Mouse (Mus musculus): ENCODE data around the gene Micall2. TPM values are rescaled to one million over a fixed set of nuclear protein-coding genes. Genes with fewer than 3 reads are reported as not detected.
A peak's percentile ranks its signal among the peaks of the same experiment; 100 is the strongest.

Gene Micall2
- polyA plus RNA-seq, 1 experiment from 2014 or later: 15.1 TPM

- H3K27me3 ChIP-seq: no peaks in the 10 kb centered on the region
- in situ Hi-C loops (cut with MboI; ENCODE audit: low pct_unique_long_range_greater_than_20kb): no loop called here
- POLR2A ChIA-PET: interaction anchor here (1.2 kb wide), 2 partner anchors 16 to 62 kb away, joined by 3 to 4 read pairs; no protein-coding TSS in a partner anchor
- TF ChIP-seq CTCF (IDR thresholded peaks at IDR 0.05): no peak
- CTCF ChIA-PET: interaction anchor here (1.3 to 4.2 kb wide), 2 partner anchors 14 to 15 kb away, joined by 3 to 23 read pairs; no protein-coding TSS in a partner anchor
- no peak for DNase-seq (ENCODE audit: low read depth, low spot score)
- ATAC-seq: no peak
Observed at GRCm38 (mm10) chr5:139732634-139733107, 3.5 kb downstream of the Micall2 start.

- in situ Hi-C loops (cut with MboI; ENCODE audit: low pct_unique_long_range_greater_than_20kb): no loop called here
- ATAC-seq (no peak), DNase-seq (ENCODE audit: low read depth, low spot score) (no peak)
- POLR2A ChIA-PET: interaction anchor here (1.0 to 1.3 kb wide), 4 partner anchors 10 to 386 kb away, joined by 3 to 4 read pairs (median 4); no protein-coding TSS in a partner anchor
- CTCF ChIA-PET: interaction anchor here (1.1 to 4.2 kb wide), 3 partner anchors 13 to 19 kb away, joined by 3 to 23 read pairs (median 8); no protein-coding TSS in a partner anchor
- no peaks in the 10 kb centered on the region for H3K27me3 ChIP-seq
- TF ChIP-seq CTCF (IDR thresholded peaks at IDR 0.05): no peak
Observed at GRCm38 (mm10) chr5:139730712-139731486, 5.2 kb downstream of the Micall2 start.

GRCm38 (mm10) chr5:139727261-139727660, 8.9 kb downstream of the Micall2 start:
- CTCF ChIA-PET: interaction anchor here (2.1 kb wide), 1 partner anchor 9 kb away, joined by 10 read pairs; the partner anchor contains the start of gene Micall2

GRCm38 (mm10) chr5:139726186-139726585, 9.9 kb downstream of the Micall2 start:
- ChIA-PET CTCF (interaction anchor here (0.7 to 2.1 kb wide), 4 partner anchors 8 to 24 kb away, joined by 3 to 10 read pairs (median 4); partner anchors contain the start of gene Micall2), POLR2A (interaction anchor here (1.0 kb wide), 1 partner anchor 9 kb away, joined by 3 read pairs; no protein-coding TSS in a partner anchor)
- in situ Hi-C loops (cut with MboI; ENCODE audit: low pct_unique_long_range_greater_than_20kb): no loop called here
- no peak for TF ChIP-seq CTCF (IDR thresholded peaks at IDR 0.05)
- ATAC-seq: no peak
- DNase-seq (ENCODE audit: low read depth, low spot score): no peak
- H3K27me3 ChIP-seq: no peaks in the 10 kb centered on the region

More at GRCm38 (mm10) chr5:139727261-139727660, 8.9 kb downstream of the Micall2 start:
- in situ Hi-C loops (cut with MboI; ENCODE audit: low pct_unique_long_range_greater_than_20kb): no loop called here
- DNase-seq (ENCODE audit: low read depth, low spot score) (no peak), ATAC-seq (no peak)
- no peaks in the 10 kb centered on the region for H3K27me3 ChIP-seq
- TF ChIP-seq CTCF (IDR thresholded peaks at IDR 0.05): no peak
- POLR2A ChIA-PET: no interaction called here

GRCm38 (mm10) chr5:139724336-139725116, 11.6 kb downstream of the Micall2 start:
- in situ Hi-C loops (cut with MboI; ENCODE audit: low pct_unique_long_range_greater_than_20kb): no loop called here
- ATAC-seq: no peak
- TF ChIP-seq CTCF (IDR thresholded peaks at IDR 0.05): no peak
- ChIA-PET POLR2A (interaction anchor here (0.6 kb wide), 1 partner anchor 53 kb away, joined by 3 read pairs; no protein-coding TSS in a partner anchor), CTCF (interaction anchor here (1.9 kb wide), 1 partner anchor 20 kb away, joined by 5 read pairs; no protein-coding TSS in a partner anchor)
- DNase-seq (ENCODE audit: low read depth, low spot score): no peak
- H3K27me3 ChIP-seq: no peaks in the 10 kb centered on the region

GRCm38 (mm10) chr5:139723113-139723512, 13.0 kb downstream of the Micall2 start:
- DNase-seq (ENCODE audit: low read depth, low spot score) (no peak), ATAC-seq (no peak)
- CTCF ChIA-PET: interaction anchor here (0.9 to 1.7 kb wide), 2 partner anchors 22 to 27 kb away, joined by 3 to 7 read pairs; no protein-coding TSS in a partner anchor
- POLR2A ChIA-PET: interaction anchor here (1.6 kb wide), 1 partner anchor 24 kb away, joined by 4 read pairs; no protein-coding TSS in a partner anchor
- in situ Hi-C loops (cut with MboI; ENCODE audit: low pct_unique_long_range_greater_than_20kb): no loop called here
- TF ChIP-seq CTCF (IDR thresholded peaks at IDR 0.05): no peak
- H3K27me3 ChIP-seq: no peaks in the 10 kb centered on the region

GRCm38 (mm10) chr5:139722709-139723108, 13.4 kb downstream of the Micall2 start:
- POLR2A ChIA-PET: interaction anchor here (1.6 kb wide), 1 partner anchor 24 kb away, joined by 4 read pairs; no protein-coding TSS in a partner anchor
- CTCF ChIA-PET: interaction anchor here (0.9 to 1.7 kb wide), 2 partner anchors 23 to 27 kb away, joined by 3 to 7 read pairs; no protein-coding TSS in a partner anchor
- no peaks in the 10 kb centered on the region for H3K27me3 ChIP-seq
- no peak for TF ChIP-seq CTCF (IDR thresholded peaks at IDR 0.05)
- in situ Hi-C loops (cut with MboI; ENCODE audit: low pct_unique_long_range_greater_than_20kb): no loop called here
- DNase-seq (ENCODE audit: low read depth, low spot score) (no peak), ATAC-seq (no peak)

- in situ Hi-C loops (cut with MboI; ENCODE audit: low pct_unique_long_range_greater_than_20kb): no loop called here
- DNase-seq (ENCODE audit: low read depth, low spot score): no peak
- no peak for TF ChIP-seq CTCF (IDR thresholded peaks at IDR 0.05)
- CTCF ChIA-PET: interaction anchor here (1.2 to 4.2 kb wide), 6 partner anchors 9 to 36 kb away, joined by 3 to 41 read pairs (median 4); partner anchors contain the start of gene Micall2
- POLR2A ChIA-PET: interaction anchor here (2.2 kb wide), 1 partner anchor 27 kb away, joined by 6 read pairs; no protein-coding TSS in a partner anchor
- H3K27me3 ChIP-seq: no peaks in the 10 kb centered on the region
- no peak for ATAC-seq
Observed at GRCm38 (mm10) chr5:139718949-139719348, 17.2 kb downstream of the Micall2 start.

GRCm38 (mm10) chr5:139718540-139718939, 17.6 kb downstream of the Micall2 start:
- in situ Hi-C loops (cut with MboI; ENCODE audit: low pct_unique_long_range_greater_than_20kb): no loop called here
- CTCF ChIA-PET: interaction anchor here (0.8 to 4.2 kb wide), 9 partner anchors 9 to 37 kb away, joined by 3 to 41 read pairs (median 4); partner anchors contain the start of gene Micall2
- no peak for TF ChIP-seq CTCF (IDR thresholded peaks at IDR 0.05)
- H3K27me3 ChIP-seq: no peaks in the 10 kb centered on the region
- DNase-seq (ENCODE audit: low read depth, low spot score) (peak; percentile 62), ATAC-seq (no peak)
- POLR2A ChIA-PET: interaction anchor here (2.2 kb wide), 1 partner anchor 27 kb away, joined by 6 read pairs; no protein-coding TSS in a partner anchor
